Mouse (Mus musculus): Measurements from ENCODE around the gene Ism2.
"Not testable (repeated sequence)": the region's sequence is repeated elsewhere in the genome, so short reads cannot be mapped to it uniquely, and the experiment has no call there.

The Ism2 gene

DNA sequence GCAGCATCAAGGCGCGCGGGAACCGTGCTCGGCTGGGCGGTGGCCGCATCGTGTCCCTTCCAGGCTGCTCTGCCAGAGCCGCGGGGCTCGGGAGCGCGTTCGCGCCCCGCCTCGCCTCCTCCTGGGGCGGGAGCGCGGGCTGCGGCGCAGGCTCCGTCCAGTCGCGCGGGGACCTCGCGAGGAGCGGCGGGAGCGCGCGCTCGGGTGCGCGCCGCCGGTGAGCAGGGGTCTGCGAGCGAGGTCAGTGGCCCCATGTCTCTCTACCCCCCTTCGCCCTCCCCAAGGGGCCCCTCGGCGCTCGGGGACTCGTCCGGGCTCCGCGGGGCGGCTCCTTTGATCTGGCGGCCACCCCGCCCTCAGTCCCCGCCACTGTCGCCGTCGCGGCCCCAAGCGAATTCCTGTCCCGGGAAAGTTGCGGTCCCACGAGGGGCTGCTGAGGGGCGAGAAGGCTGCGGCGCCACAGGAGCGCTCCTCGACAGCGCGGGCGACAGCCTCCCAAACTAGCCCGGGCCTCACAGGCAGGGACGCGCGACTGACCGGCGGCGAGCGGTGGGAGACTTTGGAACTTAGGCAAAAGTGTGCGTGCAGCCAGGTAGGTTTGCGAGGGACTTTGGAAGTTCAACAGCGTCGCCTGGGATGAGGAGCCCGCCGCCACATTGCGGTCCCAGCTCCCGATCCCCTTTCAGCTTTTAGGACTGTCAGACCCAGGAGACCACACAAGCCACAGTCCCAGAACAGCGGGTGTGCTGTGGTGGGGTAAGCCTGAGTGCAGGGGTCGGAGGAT, at the start of gene Ism2:
Gene Ism2 (minus strand): TSS at position 49 of the 784 bp plus-strand sequence.
- peak; percentile 48 for DNase-seq

DNA sequence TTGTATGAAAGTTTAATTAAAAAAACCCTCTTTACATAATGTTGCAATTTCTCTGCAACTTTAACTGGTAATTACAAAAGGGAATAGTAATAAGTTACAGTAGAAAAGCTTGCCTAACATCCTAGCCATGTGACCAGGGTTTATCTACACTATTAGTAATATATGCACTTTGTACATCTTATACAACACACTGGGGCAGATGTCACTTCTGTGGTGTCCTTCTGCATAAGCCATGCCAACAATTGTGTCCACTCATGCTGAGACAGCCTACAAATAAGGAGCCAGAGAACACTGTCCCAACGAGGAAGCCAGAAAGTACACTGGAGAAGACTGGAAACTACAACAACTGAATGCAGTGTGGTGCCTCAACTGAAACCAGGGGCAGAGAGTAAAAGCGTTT, 48.5 kb upstream of the Ism2 start:
- DNase-seq, result no peak

DNA sequence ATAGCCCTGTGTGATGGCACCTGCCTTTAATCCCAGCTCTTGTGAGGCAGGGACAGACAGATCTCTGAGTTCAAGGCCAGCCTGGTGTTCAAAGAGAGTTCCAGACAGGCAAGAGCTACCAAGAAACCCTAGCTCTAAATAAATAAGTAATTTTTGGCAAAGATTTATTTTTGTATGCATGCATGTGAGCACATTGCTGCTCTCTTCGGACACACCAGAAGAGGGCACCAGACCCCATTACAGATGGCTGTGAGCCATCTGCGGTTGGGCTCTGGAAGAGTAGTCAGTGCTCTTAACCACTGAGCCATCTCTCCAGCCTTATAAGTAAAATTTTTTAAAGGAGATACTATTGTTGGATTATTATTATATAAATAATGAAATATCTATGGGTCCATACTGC, 48.0 kb upstream of the Ism2 start:
- DNase-seq, result no peak

GRCm38 (mm10) chr12:87343084-87343605, 43.6 kb upstream of the Ism2 start:
- DNase-seq, result no peak

DNA sequence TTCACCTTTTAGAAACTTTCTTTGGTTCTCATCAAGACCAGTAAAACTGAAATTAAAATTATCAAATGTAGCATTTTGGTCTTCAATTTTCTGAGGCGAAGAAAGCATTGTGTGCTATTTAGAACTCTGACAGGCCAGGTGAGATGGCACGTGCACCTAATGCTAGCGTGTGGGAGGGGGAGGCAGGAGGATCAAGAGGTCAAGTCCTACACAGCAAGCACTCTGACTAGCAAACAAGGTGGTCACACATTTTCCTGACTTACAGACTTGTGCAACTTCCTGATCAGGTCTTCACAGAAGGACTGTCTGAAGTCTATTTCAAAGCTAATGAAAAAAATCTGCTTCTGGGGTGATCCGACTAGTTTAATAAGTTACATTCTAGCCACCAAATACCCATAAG, 38.6 kb upstream of the Ism2 start:
- no peak for DNase-seq

DNA sequence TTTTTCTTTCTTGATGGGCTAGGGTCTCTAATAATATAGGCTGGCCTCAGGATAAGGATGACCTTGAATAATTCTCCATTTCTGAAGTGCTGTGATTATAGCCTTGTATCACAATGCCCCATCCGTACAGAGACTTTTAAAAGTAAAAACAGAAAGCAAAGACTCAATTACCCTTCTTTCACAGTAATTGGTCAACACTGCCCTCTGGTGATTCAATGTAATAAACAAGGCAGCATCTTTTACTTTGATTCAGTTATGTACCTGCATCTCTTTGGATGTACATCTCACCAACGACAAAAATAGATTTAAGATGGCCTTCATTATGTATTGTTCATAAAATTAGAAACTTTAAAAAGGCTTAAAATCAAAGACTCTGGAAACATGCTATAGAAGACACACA, 35.4 kb upstream of the Ism2 start:
- DNase-seq, result peak; percentile 20

DNA sequence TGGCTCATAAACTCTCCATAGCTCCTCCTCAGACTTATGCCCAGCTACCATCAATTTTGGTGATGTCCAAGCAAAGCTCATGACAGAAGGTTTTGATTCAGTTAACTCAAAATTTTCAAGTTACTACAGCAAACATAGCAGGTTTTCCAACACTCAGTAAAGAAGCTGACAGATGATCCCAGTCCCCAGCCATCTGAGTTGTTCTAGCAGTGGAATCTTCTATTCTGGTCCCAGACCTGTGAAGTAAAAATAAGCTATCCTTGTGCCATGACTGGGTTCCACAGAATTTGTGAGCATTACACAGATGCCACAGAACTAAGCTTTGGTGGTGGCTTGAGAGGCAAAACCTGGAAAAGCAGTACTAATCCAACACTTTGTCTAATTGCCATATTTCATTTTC, 34.3 kb upstream of the Ism2 start:
- no peak for DNase-seq

GRCm38 (mm10) chr12:87332511-87332910, 33.0 kb upstream of the Ism2 start:
- peak; percentile 3 for DNase-seq

- DNase-seq, result no peak
These were observed 32.4 kb upstream of the Ism2 start for GRCm38 (mm10) chr12:87331908-87332307.

GRCm38 (mm10) chr12:87331053-87331456, 31.6 kb upstream of the Ism2 start:
- DNase-seq, result peak; percentile 6

GRCm38 (mm10) chr12:87330213-87330612, 30.7 kb upstream of the Ism2 start:
- DNase-seq, result no peak

DNA sequence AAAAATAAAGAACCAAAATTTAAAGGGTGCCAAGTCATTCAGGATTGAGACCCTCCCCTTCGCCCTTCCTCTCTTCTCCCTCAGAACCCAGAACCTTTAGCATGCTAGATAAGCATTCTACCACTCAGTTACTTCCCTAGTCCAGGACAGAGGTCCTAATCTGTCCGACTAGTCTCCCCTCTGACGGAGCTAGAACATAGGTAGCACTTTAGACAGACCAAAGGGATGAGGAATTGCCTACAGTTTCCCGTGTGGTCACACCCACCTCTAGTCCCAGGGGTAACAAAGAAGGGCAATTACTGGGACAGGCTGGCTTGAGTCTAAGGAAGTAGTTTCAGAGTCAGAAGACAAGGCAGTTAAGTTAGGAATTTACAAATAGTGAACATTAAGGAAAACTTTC, 28.5 kb upstream of the Ism2 start:
- DNase-seq, result no peak

DNA sequence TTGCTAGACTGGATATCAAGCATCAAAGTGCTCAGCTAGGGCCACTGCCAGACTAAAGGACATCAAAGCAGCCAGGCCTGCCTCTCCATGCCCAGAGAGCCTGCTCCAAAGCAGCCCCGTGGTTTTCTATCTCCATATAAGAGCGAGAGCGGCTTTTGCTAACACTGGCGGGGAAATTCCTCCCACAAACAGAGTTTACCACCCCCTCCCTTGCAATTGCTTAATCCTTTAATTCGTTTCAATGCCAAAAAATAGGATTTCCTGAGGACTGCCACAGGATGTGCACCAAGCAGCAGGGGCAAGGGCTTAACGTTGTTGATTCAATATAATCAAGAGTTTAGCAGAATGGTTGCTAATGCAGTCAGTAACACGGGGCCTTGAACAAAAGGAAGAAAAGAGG, 28.1 kb upstream of the Ism2 start:
- no peak for DNase-seq

GRCm38 (mm10) chr12:87325452-87325851, 25.9 kb upstream of the Ism2 start:
- DNase-seq, result no peak

DNA sequence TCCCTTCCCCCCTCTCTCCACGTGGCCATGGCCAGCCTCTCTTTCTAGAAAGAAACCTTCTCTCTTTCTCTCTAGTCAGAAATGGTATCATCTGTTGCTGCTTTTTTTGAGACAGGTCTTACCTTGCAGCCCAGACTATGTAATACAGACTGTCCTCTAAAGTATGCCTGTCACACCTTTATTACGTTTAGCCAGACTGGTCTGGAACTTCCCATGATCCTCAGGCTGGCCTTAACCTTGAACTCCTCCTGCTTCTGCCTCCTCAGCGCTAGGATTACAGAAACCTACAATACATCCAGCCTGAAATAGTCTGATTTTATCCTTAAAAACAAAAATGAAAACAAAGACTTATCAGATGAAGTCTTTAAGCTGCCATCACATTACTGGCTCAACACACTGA, 19.7 kb upstream of the Ism2 start:
- DNase-seq, result no peak

GRCm38 (mm10) chr12:87317951-87318350, 18.4 kb upstream of the Ism2 start:
- no peak for DNase-seq

DNA sequence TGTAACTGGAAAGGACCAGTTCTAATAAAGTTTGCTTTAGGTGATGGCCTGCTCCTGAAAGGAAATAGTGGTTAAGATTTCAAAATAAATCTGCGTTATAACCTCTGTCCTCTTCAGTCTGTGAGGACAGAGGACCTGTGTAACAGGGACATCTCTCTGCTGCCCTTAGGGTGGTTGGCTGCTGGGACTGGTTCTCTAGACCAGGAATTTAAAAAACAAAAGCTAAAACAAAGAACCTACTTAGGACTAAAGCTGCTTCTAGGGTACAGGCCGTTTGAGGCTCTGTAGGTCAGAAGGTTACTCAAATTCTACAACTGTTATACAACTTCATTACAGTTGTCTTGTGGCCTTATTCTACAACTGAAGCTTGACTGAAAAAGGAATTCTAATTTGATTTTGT, 13.6 kb upstream of the Ism2 start:
- DNase-seq, result no peak

DNA sequence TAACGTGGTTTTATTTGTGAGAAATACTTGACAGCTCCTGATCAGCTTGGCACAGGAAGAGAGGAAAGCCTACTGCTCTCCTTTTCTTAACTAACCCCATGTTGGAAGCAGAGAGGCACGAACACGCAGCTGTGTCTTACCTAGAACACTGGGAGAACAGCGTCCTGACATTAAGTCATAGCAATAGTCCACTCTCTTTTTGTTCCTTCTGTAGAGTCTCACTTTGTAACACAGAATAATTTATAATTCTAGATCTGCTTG, 7.0 kb upstream of the Ism2 start:
- DNase-seq, result not testable (repeated sequence)

GRCm38 (mm10) chr12:87305767-87306583, 6.5 kb upstream of the Ism2 start:
- DNase-seq, result no peak

- no peak for DNase-seq
These were observed 1.7 kb upstream of the Ism2 start for GRCm38 (mm10) chr12:87301189-87301588.

DNA sequence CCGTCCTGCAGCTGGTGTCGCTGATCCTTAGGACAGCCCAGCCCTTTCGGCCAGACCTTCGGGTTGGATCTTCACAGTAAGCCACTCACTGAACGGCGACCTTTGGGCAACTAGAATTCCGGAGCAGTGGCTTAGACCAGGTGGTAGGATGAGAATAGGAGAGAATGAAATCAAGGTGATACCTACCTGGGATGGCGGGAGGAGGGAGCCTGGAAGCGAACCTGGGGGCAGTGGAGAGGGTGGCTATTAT, 861 bp upstream of the Ism2 start:
- DNase-seq, result no peak

GRCm38 (mm10) chr12:87299037-87299656, 358 bp downstream of the Ism2 start:
- DNase-seq, result no peak

DNA sequence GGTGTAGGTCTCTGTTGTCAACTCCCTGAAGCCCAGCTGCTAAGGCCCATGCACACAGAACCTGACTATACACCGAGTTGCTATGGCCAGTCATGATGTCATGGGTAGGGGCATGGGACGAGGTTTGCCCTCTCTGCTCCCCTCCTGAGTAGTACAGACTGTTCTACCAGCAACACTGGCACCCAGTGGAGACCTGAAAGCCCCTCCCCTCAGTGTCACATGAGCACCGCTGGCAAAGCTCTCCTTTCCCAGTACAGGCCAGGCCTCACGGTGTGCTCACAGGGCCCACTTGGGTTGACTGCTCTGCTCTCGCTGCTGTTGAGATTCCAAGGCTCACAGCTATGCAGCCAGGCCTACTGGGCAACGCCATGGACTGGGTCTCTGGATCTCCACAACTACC, 5.6 kb downstream of the Ism2 start:
- no peak for DNase-seq

DNA sequence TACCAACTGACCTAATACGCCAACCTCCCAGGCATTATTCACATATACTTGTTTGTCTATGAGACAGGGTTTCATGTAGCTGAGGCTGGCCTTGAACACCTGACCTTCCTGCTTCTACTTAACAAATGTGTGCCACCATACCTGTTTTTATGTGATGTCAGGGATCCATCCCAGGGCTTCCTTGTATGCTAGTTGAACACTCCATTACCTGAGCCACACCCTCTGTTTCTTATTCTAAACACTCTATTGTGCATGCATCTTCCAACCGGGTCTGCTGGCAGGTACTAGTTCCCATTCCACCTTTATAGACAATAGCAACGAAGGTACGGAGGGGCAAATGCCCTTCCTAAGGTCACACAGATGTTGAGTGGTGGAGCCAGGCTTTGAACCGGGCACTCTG, 10.4 kb downstream of the Ism2 start:
- no peak for DNase-seq

All from kidney, postnatal 14 days (tissue).